Mouse (Mus musculus) liver, postnatal 0 days (tissue): Measurements from ENCODE around the gene Endou. TPM values are rescaled to one million over a fixed set of nuclear protein-coding genes. Genes with fewer than 3 reads are reported as not detected.

Experiments
- ATAC-seq: fragments of 200-750 bp; cut with Nextera tagmentation; 2 replicates; pipeline ENCODE4 v1.8.0; 2017; ENCODE audit warnings: mild to moderate bottlenecking, moderate library complexity
- DNase-seq: peaks from one replicate; pipeline ENCODE4 v3.0.0-alpha.2; 2016
- H3K27ac ChIP-seq: fragments of 300-500 bp; sonication (generic); 2 replicates; pipeline ENCODE4 v1.5.1; 2014; ENCODE audit warnings: antibody characterized with exemption, moderate library complexity, mild to moderate bottlenecking, low read depth
- H3K27me3 ChIP-seq: fragments of 300-500 bp; sonication (generic); 2 replicates; pipeline ENCODE4 v1.6.1; 2014; ENCODE audit warnings: low read length, control low read depth, mixed read lengths; ENCODE audit not compliant: insufficient read depth
- H3K36me3 ChIP-seq: fragments of 300-500 bp; sonication (generic); replicated peaks from 2 replicates; pipeline ENCODE4 v1.6.1; 2014; ENCODE audit warnings: mild to moderate bottlenecking, control low read depth, low read length, moderate library complexity, mixed read lengths; ENCODE audit not compliant: insufficient read depth
- H3K4me1 ChIP-seq: fragments of 300-500 bp; sonication (generic); 2 replicates; pipeline ENCODE4 v1.6.1; 2014; ENCODE audit warnings: antibody characterized with exemption, mild to moderate bottlenecking, control low read depth; ENCODE audit not compliant: insufficient read depth
- H3K4me2 ChIP-seq: fragments of 300-500 bp; sonication (generic); 2 replicates; pipeline ENCODE4 v1.6.1; 2014; ENCODE audit warnings: low read depth, mild to moderate bottlenecking, low read length, moderate library complexity, mixed read lengths
- H3K4me3 ChIP-seq: fragments of 300-500 bp; sonication (generic); 2 replicates; pipeline ENCODE4 v1.5.1; 2014; ENCODE audit warnings: low read depth, low read length
- H3K9ac ChIP-seq: fragments of 300-500 bp; sonication (generic); replicated peaks from 2 replicates; pipeline ENCODE4 v1.6.1; 2014; ENCODE audit warnings: mild to moderate bottlenecking, moderate library complexity
- H3K9me3 ChIP-seq: fragments of 300-500 bp; sonication (generic); 2 replicates; pipeline ENCODE4 v1.6.1; 2016; ENCODE audit warnings: mild to moderate bottlenecking, control low read depth, low read length, mixed read lengths
- CTCF ChIP-seq: sonication (generic); IDR thresholded peaks from 2 replicates; pipeline ENCODE4 v1.5.1; 2016; ENCODE audit warnings: antibody characterized with exemption, low read depth
- EP300 ChIP-seq: IDR thresholded peaks from 2 replicates; pipeline ENCODE4 v1.6.1; 2016; ENCODE audit warnings: antibody characterized with exemption, low read depth, mild to moderate bottlenecking
- WGBS: fragments of 180-500 bp; shearing (Covaris S2); extraction: QIAGEN DNeasy Blood & Tissue Kit; methylation state at CpG from one replicate; pipeline ENCODE4 v1.1.7; 2014; ENCODE audit not compliant: insufficient replicate concordance; 5-methylcytosine and 5-hydroxymethylcytosine counted together
- polyA plus RNA-seq: library from polyadenylated mRNA; unstranded; fragments of >200 nt; fragmentation: Nextera tagmentation; extraction: Ambion mirVana; gene quantifications from 2 replicates; pipeline ENCODE4 v1.2.1, GENCODE M21; 2015

Gene Endou
- polyA plus RNA-seq, 1 experiment from 2014 or later: 0.82 TPM

DNA sequence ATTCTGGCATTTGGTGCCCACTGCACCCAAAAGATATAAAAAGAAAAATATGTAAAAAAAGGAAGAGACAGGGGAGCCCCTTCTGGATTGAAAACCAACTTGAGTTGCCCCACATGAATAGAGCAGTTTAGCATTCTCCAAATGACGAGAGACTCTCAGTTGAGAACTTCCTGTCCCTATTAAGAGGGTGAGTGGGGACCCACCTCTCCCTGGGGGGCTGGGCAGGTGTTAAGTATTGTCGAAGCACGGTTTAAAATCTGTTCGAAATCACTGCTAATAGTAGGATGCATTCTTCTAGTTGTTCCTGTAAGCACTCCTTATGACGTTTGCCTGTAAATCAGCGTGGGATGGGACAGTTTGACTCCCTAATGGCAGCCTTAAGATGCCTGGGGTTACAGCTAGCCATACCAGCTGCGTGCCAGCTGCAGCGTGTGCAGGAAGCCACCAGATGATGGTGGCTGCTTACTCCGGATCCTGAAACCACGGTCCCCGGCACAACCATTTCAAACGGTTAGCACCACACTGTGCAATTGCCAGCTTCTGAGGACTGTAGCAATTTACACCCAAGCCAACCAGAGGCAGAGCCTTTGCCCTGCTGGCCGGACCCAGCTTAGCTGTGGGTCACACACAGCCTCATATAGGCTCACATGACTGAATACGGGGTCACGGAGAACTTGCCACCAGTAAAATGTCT is 10.0 kb downstream of the Endou start:
- WGBS: 49% methylated on average over 15 of the region's 15 CpGs
- peak; percentile 34 for DNase-seq

DNA sequence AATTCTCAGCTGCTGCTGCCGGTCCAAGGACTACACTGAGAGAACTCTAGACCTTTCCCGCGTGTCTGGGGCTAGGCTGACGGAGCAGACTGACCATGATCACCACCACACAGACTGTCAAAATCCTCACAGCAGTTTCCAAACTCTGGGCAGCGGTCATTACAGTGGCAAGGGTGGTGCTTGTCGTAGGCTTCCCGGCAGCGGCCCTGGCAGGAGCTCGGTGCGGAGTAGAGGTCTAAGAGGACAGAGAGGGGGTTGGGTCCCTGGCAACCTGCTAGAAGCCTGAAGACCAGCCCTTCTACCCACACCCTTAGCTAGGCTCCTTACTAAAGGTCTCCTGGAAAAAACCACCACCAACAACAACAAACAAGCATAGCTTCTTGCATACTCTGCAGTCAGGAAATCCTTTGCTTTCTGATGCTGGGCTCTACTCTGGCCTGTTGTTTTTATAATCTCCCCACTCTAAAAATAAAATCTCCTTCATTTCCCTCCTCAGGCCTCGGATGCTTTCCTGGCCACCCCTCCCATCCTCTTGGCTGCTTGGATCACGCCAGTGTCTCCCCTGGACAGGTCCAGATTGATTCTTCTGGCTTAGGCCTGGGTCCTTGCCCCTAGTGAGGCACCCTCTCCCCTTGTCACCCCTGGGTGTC is 11.0 kb downstream of the Endou start:
- no peak overlapping the region for H3K4me2 ChIP-seq
- no peak for TF ChIP-seq EP300
- no peak for TF ChIP-seq CTCF
- H3K27me3 ChIP-seq: no peaks in the 10 kb centered on the region
- H3K4me1 ChIP-seq: no peaks in the 10 kb centered on the region
- H3K9me3 ChIP-seq: no peaks in the 10 kb centered on the region
- no peaks in the 10 kb centered on the region for H3K36me3 ChIP-seq
- no peak overlapping the region for H3K4me3 ChIP-seq
- 73% methylated on average over 12 of the region's 12 CpGs for WGBS
- H3K27ac ChIP-seq: peak overlapping the region; percentile 70
- DNase-seq (no peak), ATAC-seq (no peak)
- H3K9ac ChIP-seq: no peak overlapping the region

More for the DNA sequence above, 10.0 kb downstream of the Endou start:
- no peak for TF ChIP-seq CTCF
- no peak for TF ChIP-seq EP300
- Histone ChIP-seq H3K4me2 (no peak overlapping the region), H3K9ac (no peak overlapping the region), H3K9me3 (no peaks in the 10 kb centered on the region), H3K4me1 (no peaks in the 10 kb centered on the region), H3K36me3 (no peaks in the 10 kb centered on the region), H3K27ac (peak overlapping the region; percentile 70), H3K4me3 (no peak overlapping the region), H3K27me3 (no peaks in the 10 kb centered on the region)
- peak; percentile 50 for ATAC-seq

DNA sequence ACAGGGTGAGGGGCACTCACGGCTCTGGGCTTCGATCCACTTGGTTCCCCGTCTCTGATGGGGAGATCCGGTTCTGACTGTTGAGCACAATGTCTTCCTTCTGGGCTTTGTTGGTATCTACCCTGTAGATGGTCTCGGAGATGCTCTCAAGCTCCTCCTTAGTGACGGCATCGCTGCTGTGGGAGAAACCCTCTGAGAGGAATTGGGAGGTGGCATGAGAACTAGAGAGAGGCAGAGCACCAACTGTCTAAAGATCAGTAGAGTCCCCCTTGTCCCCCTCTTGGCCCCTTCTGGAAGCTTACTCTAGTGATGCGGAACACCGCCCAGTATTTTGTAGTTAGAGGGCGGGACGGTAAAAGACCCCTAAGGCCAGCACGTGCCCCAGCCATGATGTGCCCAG is 11.6 kb downstream of the Endou start:
- no peak for ATAC-seq
- no peak overlapping the region for H3K4me2 ChIP-seq
- WGBS: 85% methylated on average over 12 of the region's 12 CpGs
- H3K9me3 ChIP-seq: no peaks in the 10 kb centered on the region
- DNase-seq: no peak
- no peaks in the 10 kb centered on the region for H3K4me1 ChIP-seq
- H3K9ac ChIP-seq: no peak overlapping the region
- H3K27me3 ChIP-seq: no peaks in the 10 kb centered on the region
- peak overlapping the region; percentile 70; the same call in 1 of the 2 replicates for H3K27ac ChIP-seq
- H3K4me3 ChIP-seq: no peak overlapping the region
- H3K36me3 ChIP-seq: no peaks in the 10 kb centered on the region
- TF ChIP-seq EP300 (no peak), CTCF (no peak)

DNA sequence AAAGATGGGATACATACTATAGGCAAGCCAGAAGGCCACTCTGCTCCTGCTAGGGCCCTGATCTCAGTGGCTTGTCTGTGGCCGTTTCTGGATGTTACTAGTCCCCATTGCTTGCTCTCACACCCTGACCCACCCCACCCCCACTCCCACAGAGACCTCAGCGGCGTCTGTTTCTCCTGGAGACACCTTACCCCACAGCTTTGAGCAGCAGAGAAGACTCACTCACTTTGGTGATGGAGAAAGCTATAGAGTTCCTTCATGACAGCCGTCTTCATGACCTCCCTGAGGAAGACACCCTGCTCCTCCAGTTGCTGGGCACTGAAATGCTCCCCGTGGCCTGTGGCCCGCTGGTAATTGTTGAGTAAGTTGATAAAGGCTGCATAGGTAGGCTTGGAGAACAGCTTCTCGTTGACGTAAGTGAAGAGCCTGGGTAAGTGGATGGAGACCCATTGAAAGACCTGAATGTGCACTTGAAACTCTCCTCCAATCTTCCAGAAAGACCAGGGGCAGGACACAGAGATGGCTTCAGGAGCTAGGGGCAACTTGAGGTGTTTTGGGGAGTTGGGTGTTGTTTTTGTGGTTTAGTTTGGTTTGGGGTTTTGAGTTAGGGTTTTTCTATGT is 12.5 kb downstream of the Endou start:
- H3K4me2 ChIP-seq: no peak overlapping the region
- H3K27ac ChIP-seq: no peak overlapping the region
- no peak overlapping the region for H3K4me3 ChIP-seq
- no peak for TF ChIP-seq EP300
- TF ChIP-seq CTCF: no peak
- H3K36me3 ChIP-seq: no peaks in the 10 kb centered on the region
- DNase-seq: no peak
- H3K27me3 ChIP-seq: no peaks in the 10 kb centered on the region
- H3K9me3 ChIP-seq: no peaks in the 10 kb centered on the region
- H3K4me1 ChIP-seq: no peaks in the 10 kb centered on the region
- H3K9ac ChIP-seq: no peak overlapping the region
- 81% methylated on average over 8 of the region's 8 CpGs for WGBS
- no peak for ATAC-seq

DNA sequence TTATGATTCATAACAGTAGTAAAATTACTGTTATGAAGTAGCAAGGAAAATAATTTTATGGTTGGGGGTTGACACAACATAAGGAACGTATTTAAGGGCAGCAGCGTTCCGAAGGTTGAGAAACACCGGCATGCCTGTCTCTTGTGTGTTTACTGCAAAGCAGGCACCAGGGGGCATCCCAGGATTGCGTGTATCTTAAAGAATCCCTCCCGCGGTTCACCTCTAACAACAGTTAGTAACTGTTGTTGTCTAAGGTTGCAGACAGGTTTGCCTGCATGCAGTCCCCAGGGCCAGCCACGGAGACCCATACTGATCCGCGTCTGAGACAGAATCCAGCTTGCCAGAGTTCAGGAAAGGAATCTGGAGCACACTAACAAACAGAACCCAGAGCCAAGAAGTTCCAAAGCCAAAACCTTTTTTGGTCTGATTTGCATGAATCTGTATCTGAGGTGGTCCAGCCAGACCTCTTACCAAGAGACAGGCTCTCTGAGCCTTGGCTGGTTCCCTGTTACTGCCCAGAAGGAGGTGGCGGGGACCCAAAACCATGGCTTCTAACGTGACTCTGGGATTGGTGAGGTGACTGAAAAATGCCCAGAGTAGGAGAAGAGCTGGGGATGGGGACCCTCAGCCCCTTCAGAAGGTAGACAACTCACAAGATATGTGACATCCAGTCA is 13.1 kb downstream of the Endou start:
- H3K9ac ChIP-seq: no peak overlapping the region
- H3K27ac ChIP-seq: no peak overlapping the region
- DNase-seq (peak; percentile 77), ATAC-seq (peak; percentile 64)
- no peaks in the 10 kb centered on the region for H3K36me3 ChIP-seq
- TF ChIP-seq EP300 (no peak), CTCF (peak; percentile 89)
- H3K27me3 ChIP-seq: no peaks in the 10 kb centered on the region
- H3K9me3 ChIP-seq: no peaks in the 10 kb centered on the region
- no peak overlapping the region for H3K4me3 ChIP-seq
- H3K4me2 ChIP-seq: no peak overlapping the region
- H3K4me1 ChIP-seq: no peaks in the 10 kb centered on the region
- 20% methylated on average over 12 of the region's 12 CpGs for WGBS

DNA sequence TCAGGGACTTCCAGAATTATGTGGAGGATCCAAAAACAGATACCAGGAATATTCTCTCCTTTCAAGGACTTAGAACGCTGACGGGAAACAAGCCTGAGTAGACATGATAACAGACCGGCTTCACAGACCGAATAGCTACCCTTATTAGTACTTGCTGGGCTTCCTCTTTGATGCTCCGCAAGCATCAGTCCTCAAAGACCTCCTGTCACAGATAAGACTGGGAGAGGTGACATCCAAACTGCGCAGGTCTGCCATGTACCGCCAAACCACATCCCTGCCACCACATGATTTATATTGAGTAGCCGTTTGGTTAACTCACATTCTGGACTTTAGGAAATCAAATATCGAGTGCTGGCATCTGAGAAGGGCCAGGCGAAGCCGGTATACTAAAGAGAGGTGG is 14.4 kb downstream of the Endou start:
- no peaks in the 10 kb centered on the region for H3K4me1 ChIP-seq
- no peak overlapping the region for H3K4me2 ChIP-seq
- TF ChIP-seq CTCF (no peak), EP300 (no peak)
- no peak overlapping the region for H3K27ac ChIP-seq
- WGBS: 71% methylated on average over 11 of the region's 11 CpGs
- no peak for DNase-seq
- H3K36me3 ChIP-seq: no peaks in the 10 kb centered on the region
- no peak overlapping the region for H3K9ac ChIP-seq
- H3K9me3 ChIP-seq: no peaks in the 10 kb centered on the region
- H3K27me3 ChIP-seq: no peaks in the 10 kb centered on the region
- no peak for ATAC-seq
- no peak overlapping the region for H3K4me3 ChIP-seq
